12 mouse cellular contexts compared by ENCODE assay signal in genomic region chr8:107108978-107109720, GRCm38 (mm10). TPM values are rescaled to one million over a fixed set of nuclear protein-coding genes. Genes with fewer than 3 reads are reported as not detected.
DNase-seq lines count a peak whose midpoint lies in the region; ATAC-seq and TF ChIP-seq lines count a peak whose summit lies in the region.
"Had no signal": no experiment of that assay in that cellular context is flagged by ENCODE, and none has a peak within 500 bp of the region (broad histone marks: within the 10 kb centered on the region; RNA-seq: fewer than 3 reads in every experiment).

No protein-coding gene starts in this region.

- no peaks in the 10 kb centered on the region for H3K27me3 ChIP-seq in heart, embryonic 12.5 days (replicated peaks)
- no peaks in the 10 kb centered on the region for H3K27me3 ChIP-seq in lung, embryonic 16.5 days (ENCODE audit: control insufficient read depth, insufficient read depth, low read depth, low read length)
- H3K27me3 ChIP-seq in embryonic facial prominence, embryonic 12.5 days: no peaks in the 10 kb centered on the region
- no peaks in the 10 kb centered on the region for H3K27me3 ChIP-seq in lung, postnatal 0 days (replicated peaks; ENCODE audit: insufficient read depth, low read length)
- H3K27me3 ChIP-seq: forebrain, embryonic 13.5 days had no signal

- H3K9ac ChIP-seq in heart, embryonic 12.5 days: no peak overlapping the region
- H3K9ac ChIP-seq in lung, embryonic 16.5 days (ENCODE audit: low read length): peak overlapping the region; percentile 37; the same call in 1 of the 2 replicates
- H3K9ac ChIP-seq in embryonic facial prominence, embryonic 12.5 days: no peak overlapping the region
- no peak overlapping the region for H3K9ac ChIP-seq in lung, postnatal 0 days (replicated peaks; ENCODE audit: low read depth)
- H3K9ac ChIP-seq: forebrain, embryonic 13.5 days had no signal

- H3K9me3 ChIP-seq in heart, embryonic 12.5 days (replicated peaks): no peaks in the 10 kb centered on the region
- H3K9me3 ChIP-seq in lung, embryonic 16.5 days (ENCODE audit: control insufficient read depth, low read length): no peaks in the 10 kb centered on the region
- H3K9me3 ChIP-seq in embryonic facial prominence, embryonic 12.5 days: no peaks in the 10 kb centered on the region
- no peaks in the 10 kb centered on the region for H3K9me3 ChIP-seq in lung, postnatal 0 days (ENCODE audit: low read length)
- H3K9me3 ChIP-seq: forebrain, embryonic 13.5 days had no signal

- no peaks in the 10 kb centered on the region for H3K4me1 ChIP-seq in heart, embryonic 12.5 days (replicated peaks)
- H3K4me1 ChIP-seq in lung, embryonic 16.5 days (replicated peaks; ENCODE audit: control insufficient read depth, insufficient read depth, low read length): no peaks in the 10 kb centered on the region; the same call in 1 of the 2 replicates
- peaks cover 7% of the 10 kb centered on the region; the same call in 1 of the 2 replicates for H3K4me1 ChIP-seq in embryonic facial prominence, embryonic 12.5 days
- H3K4me1 ChIP-seq in lung, postnatal 0 days (ENCODE audit: insufficient read depth, low read depth, low read length): no peaks in the 10 kb centered on the region

- no peak for TF ChIP-seq EP300 in lung, postnatal 0 days (IDR thresholded peaks at IDR 0.05)

- intact Hi-C loops in heart, postnatal 10 days (cut with DNase I): no loop called here

- TF ChIP-seq CTCF in lung, postnatal 0 days (IDR thresholded peaks at IDR 0.05): peak; percentile 14; the same call in 1 of the 2 replicates

- peak overlapping the region; percentile 33 for H3K4me2 ChIP-seq in heart, embryonic 12.5 days
- peak overlapping the region; percentile 43 for H3K4me2 ChIP-seq in lung, embryonic 16.5 days (ENCODE audit: low read depth, low read length)
- H3K4me2 ChIP-seq in embryonic facial prominence, embryonic 12.5 days (replicated peaks): peak overlapping the region; percentile 17; the same call in 1 of the 2 replicates
- peak overlapping the region; percentile 36 for H3K4me2 ChIP-seq in lung, postnatal 0 days (replicated peaks; ENCODE audit: low read depth, low read length)
- H3K4me2 ChIP-seq: forebrain, embryonic 13.5 days had no signal

- H3K27ac ChIP-seq in heart, embryonic 12.5 days (ENCODE audit: poor library complexity, severe bottlenecking): peak overlapping the region; percentile 27; the same call in 1 of the 2 replicates
- H3K27ac ChIP-seq in lung, embryonic 16.5 days (ENCODE audit: low read length): no peak overlapping the region
- H3K27ac ChIP-seq in embryonic facial prominence, embryonic 12.5 days: no peak overlapping the region
- H3K27ac ChIP-seq in lung, postnatal 0 days (ENCODE audit: low read length): no peak overlapping the region
- H3K27ac ChIP-seq: forebrain, embryonic 13.5 days had no signal

- WGBS in heart, embryonic 12.5 days: 59% methylated on average over 23 of the region's 23 CpGs
- WGBS in lung, embryonic 16.5 days: 47% methylated on average over 23 of the region's 23 CpGs
- WGBS in embryonic facial prominence, embryonic 12.5 days: 58% methylated on average over 23 of the region's 23 CpGs
- 40% methylated on average over 23 of the region's 23 CpGs for WGBS in lung, postnatal 0 days

- H3K36me3 ChIP-seq in heart, embryonic 12.5 days: no peaks in the 10 kb centered on the region
- H3K36me3 ChIP-seq in lung, embryonic 16.5 days (ENCODE audit: control insufficient read depth, insufficient read depth, low read length): no peaks in the 10 kb centered on the region
- H3K36me3 ChIP-seq in embryonic facial prominence, embryonic 12.5 days: no peaks in the 10 kb centered on the region
- no peaks in the 10 kb centered on the region for H3K36me3 ChIP-seq in lung, postnatal 0 days (ENCODE audit: insufficient read depth, low read length)

- no peak for DNase-seq in heart, postnatal 10 days
- no peak for DNase-seq in lung, adult 18-20 months
- DNase-seq in lung, postnatal 0 days (ENCODE audit: low spot score): peak; percentile 40
- no peak for DNase-seq in layer of hippocampus, postnatal 10 days (ENCODE audit: low spot score in 2 of 2)
- DNase-seq in thymus, postnatal 4 days: no peak
- DNase-seq: cerebellum, adult 18-20 months had no signal

- H3K4me3 ChIP-seq in heart, embryonic 12.5 days: 0 out of 2 replicates have a peak overlapping the region, but pooled peaks have one; percentile 10
- peak overlapping the region; percentile 25 for H3K4me3 ChIP-seq in lung, embryonic 16.5 days (ENCODE audit: low read length)
- no peak overlapping the region for H3K4me3 ChIP-seq in embryonic facial prominence, embryonic 12.5 days
- no peak overlapping the region for H3K4me3 ChIP-seq in lung, postnatal 0 days (ENCODE audit: low read depth, low read length)
- H3K4me3 ChIP-seq: forebrain, embryonic 13.5 days had no signal

- no peak for ATAC-seq in heart, embryonic 12.5 days (ENCODE audit: insufficient number of reproducible peaks, low FRiP score)
- peak; percentile 39; the same call in 1 of the 2 replicates for ATAC-seq in lung, embryonic 16.5 days (ENCODE audit: low read depth)
- ATAC-seq in embryonic facial prominence, embryonic 12.5 days (ENCODE audit: insufficient number of reproducible peaks, insufficient read depth, low FRiP score, low TSS enrichment): no peak
- peak; percentile 77 for ATAC-seq in lung, postnatal 0 days
- ATAC-seq: forebrain, embryonic 13.5 days had no signal

RNA-seq across cellular contexts. Expression of gene Terf2, which starts 12.8 kb away (rescaled TPM):
- 12.0 and 12.7 TPM in 2 replicates for polyA plus RNA-seq in heart, embryonic 12.5 days (2016; fragmentation: Nextera tagmentation; extraction: Ambion mirVana)
- total RNA-seq in heart, postnatal 10 days (2021): 10 to 100 TPM; 18.0 to 18.1 TPM
- polyA plus RNA-seq in lung, embryonic 16.5 days (2015; fragmentation: Nextera tagmentation; extraction: Ambion mirVana): 16.8 and 18.4 TPM in 2 replicates
- 22.4 and 23.6 TPM in 2 replicates for polyA plus RNA-seq in embryonic facial prominence, embryonic 12.5 days (2016; fragmentation: Nextera tagmentation; extraction: Ambion mirVana)
- 13.1 and 13.2 TPM in 2 replicates for polyA plus RNA-seq in lung, postnatal 0 days (2015; fragmentation: Nextera tagmentation; extraction: Ambion mirVana)
- total RNA-seq in layer of hippocampus, postnatal 10 days (2021): 10 to 100 TPM; 36.0 to 36.6 TPM

RNA-seq across cellular contexts. Expression of gene Cyb5b, which starts 41.3 kb away (rescaled TPM):
- polyA plus RNA-seq in heart, embryonic 12.5 days (2016; fragmentation: Nextera tagmentation; extraction: Ambion mirVana): 88.1 and 90.2 TPM in 2 replicates
- 10 to 100 TPM; 47.0 to 48.9 TPM for total RNA-seq in heart, postnatal 10 days (2021)
- polyA plus RNA-seq in lung, embryonic 16.5 days (2015; fragmentation: Nextera tagmentation; extraction: Ambion mirVana): 76.5 and 84.0 TPM in 2 replicates
- 96.4 and 106 TPM in 2 replicates for polyA plus RNA-seq in embryonic facial prominence, embryonic 12.5 days (2016; fragmentation: Nextera tagmentation; extraction: Ambion mirVana)
- polyA plus RNA-seq in lung, postnatal 0 days (2015; fragmentation: Nextera tagmentation; extraction: Ambion mirVana): 58.4 and 63.1 TPM in 2 replicates
- 100 to 1,000 TPM in 1 of 2 experiments, 10 to 100 TPM in 1; 97.0 to 102 TPM for total RNA-seq in layer of hippocampus, postnatal 10 days (2021)

RNA-seq across cellular contexts. Expression of gene Tmed6, which starts 43.7 kb away (rescaled TPM):
- polyA plus RNA-seq in heart, embryonic 12.5 days (2016; fragmentation: Nextera tagmentation; extraction: Ambion mirVana): not detected in 2 replicates
- total RNA-seq in heart, postnatal 10 days (2021): not detected
- polyA plus RNA-seq in lung, embryonic 16.5 days (2015; fragmentation: Nextera tagmentation; extraction: Ambion mirVana): 1.7 and 1.9 TPM in 2 replicates
- not detected in 2 replicates for polyA plus RNA-seq in embryonic facial prominence, embryonic 12.5 days (2016; fragmentation: Nextera tagmentation; extraction: Ambion mirVana)
- polyA plus RNA-seq in lung, postnatal 0 days (2015; fragmentation: Nextera tagmentation; extraction: Ambion mirVana): 2.3 and 2.4 TPM in 2 replicates
- not detected for total RNA-seq in layer of hippocampus, postnatal 10 days (2021)
- total RNA-seq: hematopoietic stem cell, adult 5-6 weeks; left cerebral cortex, adult 18-20 months had no signal
- polyA plus RNA-seq: forebrain, embryonic 13.5 days had no signal

RNA-seq across cellular contexts. Expression of gene Nip7, which starts 52.5 kb away (rescaled TPM):
- 54.0 and 55.8 TPM in 2 replicates for polyA plus RNA-seq in heart, embryonic 12.5 days (2016; fragmentation: Nextera tagmentation; extraction: Ambion mirVana)
- 10 to 100 TPM; 24.9 to 28.8 TPM for total RNA-seq in heart, postnatal 10 days (2021)
- 68.6 and 75.3 TPM in 2 replicates for polyA plus RNA-seq in lung, embryonic 16.5 days (2015; fragmentation: Nextera tagmentation; extraction: Ambion mirVana)
- 96.5 and 106 TPM in 2 replicates for polyA plus RNA-seq in embryonic facial prominence, embryonic 12.5 days (2016; fragmentation: Nextera tagmentation; extraction: Ambion mirVana)
- 33.5 and 37.3 TPM in 2 replicates for polyA plus RNA-seq in lung, postnatal 0 days (2015; fragmentation: Nextera tagmentation; extraction: Ambion mirVana)
- 10 to 100 TPM; 57.3 to 66.3 TPM for total RNA-seq in layer of hippocampus, postnatal 10 days (2021)

RNA-seq across cellular contexts. Expression of gene Cog8, which starts 52.7 kb away (rescaled TPM):
- 31.4 and 31.8 TPM in 2 replicates for polyA plus RNA-seq in heart, embryonic 12.5 days (2016; fragmentation: Nextera tagmentation; extraction: Ambion mirVana)
- total RNA-seq in heart, postnatal 10 days (2021): 10 to 100 TPM; 18.9 to 22.1 TPM
- 28.6 and 29.6 TPM in 2 replicates for polyA plus RNA-seq in lung, embryonic 16.5 days (2015; fragmentation: Nextera tagmentation; extraction: Ambion mirVana)
- polyA plus RNA-seq in embryonic facial prominence, embryonic 12.5 days (2016; fragmentation: Nextera tagmentation; extraction: Ambion mirVana): 46.1 and 51.6 TPM in 2 replicates
- polyA plus RNA-seq in lung, postnatal 0 days (2015; fragmentation: Nextera tagmentation; extraction: Ambion mirVana): 24.3 and 25.9 TPM in 2 replicates
- 10 to 100 TPM; 24.9 to 27.8 TPM for total RNA-seq in layer of hippocampus, postnatal 10 days (2021)

Comparison
In these comparisons a context has a peak if more than half of its experiments do, and no peak if none do; other contexts are left out.
1. H3K4me3 ChIP-seq: peak in heart, embryonic 12.5 days (single experiment) and lung, embryonic 16.5 days (single experiment); none in embryonic facial prominence, embryonic 12.5 days (single experiment) and lung, postnatal 0 days (single experiment).
2. ATAC-seq: peak in lung, embryonic 16.5 days (single experiment) and lung, postnatal 0 days (single experiment); none in heart, embryonic 12.5 days (single experiment) and embryonic facial prominence, embryonic 12.5 days (single experiment).
3. Peak in every context shown above with its lines, with median percentiles within 50 percentile points of each other: H3K4me2 ChIP-seq.